Mouse (Mus musculus): ENCODE measurements at regions not wholly inside any gene's neighbourhood (a gene's known extent, or its start where the extent isn't known, plus 50 kb on each side); places are given as distances from the start of the nearest gene placed in this dataset.

- TF ChIP-seq CTCF (IDR thresholded peaks at IDR 0.05; ENCODE audit: low read depth) (no peak), EP300 (IDR thresholded peaks at IDR 0.05; ENCODE audit: low read depth) (no peak)
These were observed 342.9 kb upstream of the Meox2 start for GRCm38 (mm10) chr12:36765315-36766058.

Data from liver, postnatal 0 days (tissue).